Mouse (Mus musculus) CH12.LX (cell line): Measurements from ENCODE around the gene Pigyl. TPM values are rescaled to one million over a fixed set of nuclear protein-coding genes. Genes with fewer than 3 reads are reported as not detected.

Source experiments
- DNase-seq: peaks from one replicate; pipeline ENCODE4 v3.0.0-alpha.2; 2013; ENCODE audit errors: extremely low read depth
- H3K27ac ChIP-seq: 2 replicates; pipeline ENCODE4 v1.5.1; 2012; ENCODE audit warnings: low read depth, mild to moderate bottlenecking, control low read depth, moderate library complexity; ENCODE audit not compliant: insufficient read depth
- H3K27me3 ChIP-seq: replicated peaks from 2 replicates; pipeline ENCODE3; 2012; ENCODE audit warnings: inconsistent platforms
- H3K36me3 ChIP-seq, 2 experiments: replicated peaks in 1 of 2; 2 replicates each; pipeline versions ENCODE3 to v1.6.1; 2012; ENCODE audit warnings: inconsistent platforms in 1 of 2, low read length in 1 of 2, mild to moderate bottlenecking in 1 of 2, mixed read lengths in 1 of 2, moderate library complexity in 1 of 2; ENCODE audit not compliant: control insufficient read depth in 1 of 2, insufficient read depth in 1 of 2
- H3K4me1 ChIP-seq, 2 experiments: 2 replicates each; pipeline ENCODE4 v1.6.1; 2012; ENCODE audit warnings: inconsistent platforms in 1 of 2, moderate library complexity in 1 of 2; ENCODE audit not compliant: insufficient read depth in 2 of 2, control insufficient read depth in 1 of 2
- H3K4me2 ChIP-seq: 2 replicates; pipeline ENCODE4 v1.6.1; 2012; ENCODE audit warnings: low read depth, mild to moderate bottlenecking, control low read depth; ENCODE audit not compliant: poor library complexity, insufficient read depth, severe bottlenecking
- H3K4me3 ChIP-seq, 3 experiments: fragments of 150-350 bp in 1 of 3; sonication (generic) in 1 of 3; replicated peaks in 1 of 3; 2 replicates each; pipeline versions ENCODE3 to v1.5.1; 2011 to 2012; ENCODE audit warnings: low read depth in 2 of 3, low read length in 2 of 3, mild to moderate bottlenecking in 2 of 3, moderate library complexity in 2 of 3, control low read depth in 1 of 3, improper control_type of control experiment in 1 of 3, inconsistent platforms in 1 of 3, mixed read lengths in 1 of 3; ENCODE audit not compliant: poor library complexity in 1 of 3
- H3K79me2 ChIP-seq: replicated peaks from 2 replicates; pipeline ENCODE4 v1.6.1; 2012; ENCODE audit warnings: mild to moderate bottlenecking, moderate library complexity; ENCODE audit not compliant: control insufficient read depth, poor library complexity, insufficient read depth, severe bottlenecking; ENCODE audit errors: extremely low read depth
- H3K9ac ChIP-seq: 2 replicates; pipeline ENCODE4 v1.6.1; 2012; ENCODE audit warnings: low read depth, mild to moderate bottlenecking, control low read depth, moderate library complexity; ENCODE audit not compliant: insufficient read depth
- H3K9me3 ChIP-seq: replicated peaks from 2 replicates; pipeline ENCODE3; 2012; ENCODE audit warnings: low read length, inconsistent platforms, mixed read lengths
- BHLHE40 ChIP-seq: IDR thresholded peaks from 2 replicates; pipeline ENCODE4 v1.6.1; 2011; ENCODE audit warnings: mild to moderate bottlenecking, low read depth, low read length, improper control_type of control experiment
- ETS1 ChIP-seq: conservative IDR thresholded peaks from 2 replicates; pipeline ENCODE4 v1.6.1; 2012; ENCODE audit warnings: low read depth, mild to moderate bottlenecking, inconsistent platforms, low read length, improper control_type of control experiment, moderate library complexity
- MAZ ChIP-seq: IDR thresholded peaks from 2 replicates; pipeline ENCODE4 v1.6.1; 2012; ENCODE audit warnings: low read depth, mild to moderate bottlenecking, inconsistent platforms, low read length, improper control_type of control experiment, moderate library complexity
- MEF2A ChIP-seq: IDR thresholded peaks from 2 replicates; pipeline ENCODE4 v1.6.1; 2014; ENCODE audit warnings: low read depth, mild to moderate bottlenecking, inconsistent platforms, low read length, improper control_type of control experiment, borderline replicate concordance
- NELFE ChIP-seq: IDR thresholded peaks from 2 replicates; pipeline ENCODE4 v1.6.1; 2011; ENCODE audit warnings: low read depth, low read length, improper control_type of control experiment
- POLR2A ChIP-seq: IDR thresholded peaks from 2 replicates; pipeline ENCODE4 v1.6.1; 2011; ENCODE audit warnings: low read depth, mild to moderate bottlenecking, improper control_type of control experiment, low read length
- RAD21 ChIP-seq: IDR thresholded peaks from 2 replicates; pipeline ENCODE4 v1.6.1; 2011; ENCODE audit warnings: low read depth, mild to moderate bottlenecking, low read length, improper control_type of control experiment, moderate library complexity
- TBP ChIP-seq: conservative IDR thresholded peaks from 2 replicates; pipeline ENCODE4 v1.6.1; 2011; ENCODE audit warnings: low read depth, low read length, improper control_type of control experiment
- UBTF ChIP-seq: IDR thresholded peaks from 2 replicates; pipeline ENCODE4 v1.6.1; 2012; ENCODE audit warnings: low read depth, mild to moderate bottlenecking, inconsistent platforms, low read length, improper control_type of control experiment, moderate library complexity
- USF1 ChIP-seq: IDR thresholded peaks from 2 replicates; pipeline ENCODE4 v1.6.1; 2014; ENCODE audit warnings: low read depth, mild to moderate bottlenecking, inconsistent platforms, low read length, improper control_type of control experiment
- ZNF384 ChIP-seq: IDR thresholded peaks from 2 replicates; pipeline ENCODE4 v1.6.1; 2012; ENCODE audit warnings: low read depth, low read length, improper control_type of control experiment, inconsistent platforms
- dilution Hi-C: fragments of 300-500 bp; cut with MboI; formaldehyde crosslinking; loops from 2 replicates; pipeline ENCODE4 v1.14.3; 2020; ENCODE audit warnings: low sequenced_read_pairs; ENCODE audit not compliant: extremely low pct_unique_long_range_greater_than_20kb, extremely low pct_ligation_motif_present
- in situ Hi-C: fragments of 300-500 bp; cut with MboI; formaldehyde crosslinking; loops from 3 replicates; pipeline ENCODE4 v1.14.3; 2019; ENCODE audit warnings: low sequenced_read_pairs, low pct_ligation_motif_present, low pct_unique_long_range_greater_than_20kb, mixed read lengths
- polyA plus RNA-seq: library from polyadenylated mRNA; unstranded; fragments of >175 nt; gene quantifications from 2 replicates; pipeline ENCODE4 v1.2.1, GENCODE M21; 2012; ENCODE audit warnings: low read depth; ENCODE audit not compliant: insufficient read length
- total RNA-seq, 2 experiments: library from RNA; depleted of rRNA; stranded (reverse); fragments of 300-350 nt in 1 of 2; fragments of >200 nt in 1 of 2; gene quantifications; 2 replicates each; pipeline ENCODE4 v1.2.3; 2012 to 2014

Pigyl gene
- total and polyA plus RNA-seq, 3 experiments: 5.0 to 24.9 (median 22.8) TPM

- Histone ChIP-seq H3K4me2 (0 out of 2 replicates have a peak overlapping the region, but pooled peaks have one; percentile 3), H3K27ac (no peak overlapping the region), H3K4me1 (peaks cover 8 to 62% of the 10 kb centered on the region in 2 experiments; a peak in 3 of 4 replicates)
- peak; percentile 80 for DNase-seq
- TF ChIP-seq BHLHE40 (peak; percentile 37; the same call in 1 of the 2 replicates), ETS1 (peak; percentile 56), USF1 (no peak), ZNF384 (peak; percentile 97), MEF2A (no peak), MAZ (no peak)
- TF ChIP-seq, all 38 proteins: peak for 3
- H3K27me3 ChIP-seq: no peaks in the 10 kb centered on the region
- no peaks in the 10 kb centered on the region for H3K79me2 ChIP-seq
- H3K36me3 ChIP-seq: no peaks in the 10 kb centered on the region
- dilution Hi-C loops: no loop called here
- H3K4me3 ChIP-seq: no peak overlapping the region
- H3K9me3 ChIP-seq: peaks cover 3% of the 10 kb centered on the region
- in situ Hi-C loops: loop anchor here (5.0 kb wide), 1 partner anchor 34 kb away; the partner anchor contains the start of gene Pigyl
- no peak overlapping the region for H3K9ac ChIP-seq
Observed at GRCm38 (mm10) chr9:22123069-22123609, 33.5 kb upstream of the Pigyl start.

- H3K9ac ChIP-seq: no peak overlapping the region
- H3K4me2 ChIP-seq: no peak overlapping the region
- no peaks in the 10 kb centered on the region for H3K27me3 ChIP-seq
- H3K27ac ChIP-seq: no peak overlapping the region
- H3K36me3 ChIP-seq: no peaks in the 10 kb centered on the region
- H3K79me2 ChIP-seq: no peaks in the 10 kb centered on the region
- H3K4me3 ChIP-seq: no peak overlapping the region
- no peak for DNase-seq
- dilution Hi-C loops: no loop called here
- H3K9me3 ChIP-seq: peaks cover 3% of the 10 kb centered on the region
- H3K4me1 ChIP-seq: peaks cover 8 to 52% of the 10 kb centered on the region in 2 experiments; a peak in 3 of 4 replicates
- TF ChIP-seq POLR2A (no peak), TBP (peak; percentile 62; the same call in 1 of the 2 replicates), NELFE (no peak), UBTF (no peak), RAD21 (no peak)
- TF ChIP-seq, all 38 proteins: peak for 1
- in situ Hi-C loops: loop anchor here (5.0 kb wide), 1 partner anchor 33 kb away; the partner anchor contains the start of gene Pigyl
Observed at GRCm38 (mm10) chr9:22124169-22124568, 32.5 kb upstream of the Pigyl start.
